Mouse (Mus musculus) hindbrain, embryonic 16.5 days (tissue): Measurements from ENCODE around the gene Gpr25. TPM values are rescaled to one million over a fixed set of nuclear protein-coding genes. Genes with fewer than 3 reads are reported as not detected.
A peak's percentile ranks its signal among the peaks of the same experiment; 100 is the strongest.

ENCODE experiments used
- ATAC-seq: fragments of 200-750 bp; cut with Nextera tagmentation; 2 replicates; pipeline ENCODE4 v1.8.0; 2017; ENCODE audit warnings: moderate TSS enrichment, moderate library complexity
- H3K27ac ChIP-seq: fragments of 300-500 bp; sonication (generic); 2 replicates; pipeline ENCODE4 v1.5.1; 2014; ENCODE audit warnings: low read depth, mild to moderate bottlenecking, control low read depth, low read length, moderate library complexity
- H3K27me3 ChIP-seq: fragments of 300-500 bp; sonication (generic); replicated peaks from 2 replicates; pipeline ENCODE4 v1.6.1; 2014; ENCODE audit warnings: low read length; ENCODE audit not compliant: control insufficient read depth, insufficient read depth
- H3K36me3 ChIP-seq: fragments of 300-500 bp; sonication (generic); 2 replicates; pipeline ENCODE4 v1.6.1; 2014; ENCODE audit warnings: mild to moderate bottlenecking, low read length, moderate library complexity, mixed read lengths; ENCODE audit not compliant: control insufficient read depth, insufficient read depth
- H3K4me1 ChIP-seq: fragments of 300-500 bp; sonication (generic); 2 replicates; pipeline ENCODE4 v1.6.1; 2014; ENCODE audit warnings: low read depth, low read length; ENCODE audit not compliant: control insufficient read depth, insufficient read depth
- H3K4me2 ChIP-seq: fragments of 300-500 bp; sonication (generic); 2 replicates; pipeline ENCODE4 v1.6.1; 2014; ENCODE audit warnings: mild to moderate bottlenecking, low read length, control low read depth, moderate library complexity
- H3K4me3 ChIP-seq: fragments of 300-500 bp; sonication (generic); 2 replicates; pipeline ENCODE4 v1.5.1; 2014; ENCODE audit warnings: mild to moderate bottlenecking, low read length, control low read depth, moderate library complexity
- H3K9ac ChIP-seq: fragments of 300-500 bp; sonication (generic); 2 replicates; pipeline ENCODE4 v1.6.1; 2014; ENCODE audit warnings: low read depth, mild to moderate bottlenecking, control low read depth, low read length, moderate library complexity
- H3K9me3 ChIP-seq: fragments of 300-500 bp; sonication (generic); 2 replicates; pipeline ENCODE4 v1.6.1; 2014; ENCODE audit warnings: mild to moderate bottlenecking, low read length, moderate library complexity; ENCODE audit not compliant: control insufficient read depth
- WGBS: fragments of 180-500 bp; shearing (Covaris S2); extraction: QIAGEN DNeasy Blood & Tissue Kit; methylation state at CpG from one replicate; pipeline ENCODE4 v1.1.7; 2014; 5-methylcytosine and 5-hydroxymethylcytosine counted together
- polyA plus RNA-seq: library from polyadenylated mRNA; unstranded; fragments of >200 nt; fragmentation: Nextera tagmentation; extraction: Ambion mirVana; gene quantifications from 2 replicates; pipeline ENCODE4 v1.2.1, GENCODE M21; 2015

The Gpr25 gene
- polyA plus RNA-seq, result 1.4 TPM in 2 replicates

DNA sequence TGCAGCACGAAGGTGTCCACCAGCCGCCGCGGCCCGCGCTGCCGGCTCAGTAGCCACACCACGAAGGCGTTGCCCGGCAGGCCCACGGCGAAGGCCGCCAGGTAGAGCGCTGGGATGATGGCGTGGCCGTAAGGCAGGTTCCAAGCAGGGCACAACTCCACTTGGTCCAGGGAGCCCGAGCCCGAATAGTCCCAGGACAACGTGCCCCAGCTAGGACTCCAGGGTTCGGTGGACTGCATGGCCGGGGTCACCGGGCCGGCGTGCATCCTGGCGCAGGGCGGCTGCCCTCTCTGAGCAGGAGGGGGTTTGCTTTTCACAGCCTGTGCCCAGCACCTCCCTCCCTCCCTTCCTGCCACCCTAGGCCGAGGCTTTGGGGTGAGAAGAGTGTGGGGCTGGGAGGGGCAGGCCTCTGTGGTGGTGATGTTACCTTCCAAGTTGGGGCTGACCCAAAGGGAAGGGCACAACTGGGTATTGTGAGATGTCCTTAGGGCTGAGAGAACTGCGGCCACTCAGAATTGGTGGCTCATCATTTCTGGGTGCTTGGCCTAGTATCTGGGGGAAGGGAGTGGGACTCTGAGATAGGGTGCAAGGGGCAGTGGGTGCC lies at the start of gene Gpr25:
Gene Gpr25 (minus strand): TSS at position 239 of the 604 bp plus-strand sequence.
- peak; percentile 65 for ATAC-seq
- H3K27ac ChIP-seq, result peak within 1 kb of the TSS; percentile 68
- H3K9ac ChIP-seq, result peak within 1 kb of the TSS; percentile 83
- H3K4me3 ChIP-seq, result peak within 1 kb of the TSS; percentile 61
- H3K36me3 ChIP-seq, result no peaks in the 10 kb centered on the region
- H3K4me1 ChIP-seq, result peaks cover 12% of the 10 kb centered on the region
- H3K9me3 ChIP-seq, result no peaks in the 10 kb centered on the region
- 7% methylated on average over 28 of the region's 28 CpGs for WGBS
- peaks cover 16% of the 10 kb centered on the region for H3K27me3 ChIP-seq
- peak within 1 kb of the TSS; percentile 95 for H3K4me2 ChIP-seq

DNA sequence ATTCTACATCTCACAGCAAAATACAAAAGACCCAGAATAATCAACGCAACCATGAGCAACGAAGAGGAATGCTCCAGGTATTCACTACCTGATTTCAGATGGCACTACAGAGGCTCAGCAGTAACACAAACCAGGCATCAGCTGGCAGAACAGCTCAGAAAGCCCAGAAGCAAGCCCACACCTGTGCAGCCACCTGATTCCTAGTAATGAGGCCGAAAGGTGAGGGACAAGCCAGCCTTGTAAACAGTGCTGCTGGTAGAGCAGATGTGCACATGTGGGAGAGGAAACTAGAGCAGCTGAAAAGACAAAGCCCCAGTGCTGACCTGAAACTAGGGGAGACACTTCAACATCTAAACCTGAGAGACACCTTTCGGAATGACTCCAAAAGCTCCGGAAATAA lies 48.5 kb upstream of the Gpr25 start:
- Histone ChIP-seq H3K27ac (no peak overlapping the region), H3K4me3 (no peak overlapping the region), H3K27me3 (no peaks in the 10 kb centered on the region), H3K36me3 (no peaks in the 10 kb centered on the region), H3K9me3 (no peaks in the 10 kb centered on the region), H3K4me1 (no peaks in the 10 kb centered on the region; the same call in 1 of the 2 replicates), H3K4me2 (no peak overlapping the region), H3K9ac (no peak overlapping the region)
- WGBS, result 84% methylated on average over 5 of the region's 5 CpGs
- peak; percentile 37; the same call in 1 of the 2 replicates for ATAC-seq

DNA sequence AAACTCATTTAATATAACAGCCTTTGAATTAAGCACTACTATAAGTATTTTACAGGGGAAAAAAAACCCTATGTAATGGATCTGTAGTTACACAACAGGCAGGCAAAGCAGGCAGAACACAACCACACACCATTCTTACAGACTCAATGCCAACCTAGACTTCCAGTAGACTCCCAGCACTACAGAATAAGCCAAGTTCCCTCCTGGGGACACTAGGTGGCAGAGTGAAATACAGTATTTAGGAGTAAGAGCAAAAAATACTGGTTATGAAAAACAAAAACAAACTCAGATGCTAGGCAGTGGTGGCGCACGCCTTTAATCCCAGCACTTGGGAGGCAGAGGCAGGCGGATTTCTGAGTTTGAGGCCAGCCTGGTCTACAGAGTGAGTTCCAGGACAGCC lies 45.8 kb upstream of the Gpr25 start:
- WGBS, result 94% methylated on average over 3 of the region's 3 CpGs
- ATAC-seq, result no peak
- H3K27ac ChIP-seq, result no peak overlapping the region

DNA sequence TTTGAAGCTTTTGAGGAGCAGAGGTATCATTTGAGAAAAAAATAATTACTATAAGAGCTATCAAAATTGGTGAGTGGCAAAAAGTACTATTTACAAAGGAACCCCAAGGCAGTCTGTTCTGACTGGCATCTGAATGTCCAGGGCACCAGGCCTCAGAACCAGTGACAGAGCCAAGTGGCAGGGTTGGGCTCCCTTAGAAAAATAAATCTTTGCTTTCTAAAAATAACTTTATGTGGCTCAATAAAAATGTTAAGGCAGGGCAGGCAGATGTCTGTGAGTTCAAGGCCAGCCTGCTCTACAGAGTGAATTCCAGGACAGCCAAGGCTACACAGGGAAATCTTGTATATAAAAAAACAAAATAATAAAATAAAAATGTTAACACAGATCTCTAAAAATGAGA lies 33.3 kb upstream of the Gpr25 start:
- no peaks in the 10 kb centered on the region for H3K4me1 ChIP-seq
- ATAC-seq, result no peak
- no peaks in the 10 kb centered on the region for H3K9me3 ChIP-seq
- H3K4me2 ChIP-seq, result no peak overlapping the region
- H3K9ac ChIP-seq, result no peak overlapping the region
- H3K36me3 ChIP-seq, result peaks cover 5% of the 10 kb centered on the region; the same call in 1 of the 2 replicates
- no peak overlapping the region for H3K27ac ChIP-seq
- H3K4me3 ChIP-seq, result no peak overlapping the region
- no peaks in the 10 kb centered on the region for H3K27me3 ChIP-seq

More for the DNA sequence above, 45.8 kb upstream of the Gpr25 start:
- Histone ChIP-seq H3K36me3 (no peaks in the 10 kb centered on the region), H3K4me1 (no peaks in the 10 kb centered on the region; the same call in 1 of the 2 replicates), H3K4me2 (no peak overlapping the region), H3K9me3 (no peaks in the 10 kb centered on the region), H3K4me3 (no peak overlapping the region), H3K9ac (no peak overlapping the region), H3K27me3 (no peaks in the 10 kb centered on the region)

DNA sequence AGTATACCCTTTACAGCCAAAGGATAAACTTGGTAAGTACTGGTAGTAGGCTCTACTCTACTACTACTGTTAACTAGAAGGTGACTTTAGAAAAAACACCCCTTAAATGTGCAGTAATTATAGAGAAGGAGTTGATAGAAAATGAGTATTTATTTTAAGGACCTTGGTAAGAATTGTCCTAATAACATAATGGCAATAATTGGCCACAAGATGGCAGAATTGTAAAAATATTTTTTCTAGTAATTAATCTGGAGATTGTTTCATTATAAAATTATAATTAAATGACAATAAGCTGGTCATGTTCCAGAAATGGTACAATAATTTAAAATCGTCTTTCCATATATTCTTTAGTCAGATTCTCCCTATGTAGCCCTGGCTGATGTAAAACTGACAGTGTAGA lies 29.1 kb upstream of the Gpr25 start:
- Histone ChIP-seq H3K9ac (no peak overlapping the region), H3K4me3 (no peak overlapping the region), H3K27ac (no peak overlapping the region), H3K9me3 (no peaks in the 10 kb centered on the region), H3K4me1 (no peaks in the 10 kb centered on the region), H3K27me3 (no peaks in the 10 kb centered on the region), H3K36me3 (peaks cover 5% of the 10 kb centered on the region; the same call in 1 of the 2 replicates), H3K4me2 (no peak overlapping the region)
- WGBS, result 49% methylated on average over 1 of the region's 1 CpGs
- ATAC-seq, result no peak

DNA sequence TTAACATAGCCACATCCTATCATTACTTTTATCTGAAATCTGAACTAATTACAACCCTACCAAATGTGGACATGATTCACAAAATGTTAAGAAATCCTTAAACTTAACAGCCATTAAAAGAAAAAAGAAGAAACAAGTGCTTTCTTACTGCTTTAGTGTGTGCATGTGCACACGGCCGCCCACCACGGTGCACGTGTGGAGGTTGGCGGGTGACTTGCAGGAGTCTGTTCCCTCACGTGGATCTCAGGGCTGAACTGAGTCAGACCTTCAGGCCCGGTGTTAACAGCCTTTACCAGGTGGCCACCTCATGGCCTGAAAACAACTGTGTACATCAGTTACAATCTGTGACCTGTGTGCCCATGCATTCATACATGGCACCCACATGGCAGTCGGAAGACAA lies 16.7 kb upstream of the Gpr25 start:
- Histone ChIP-seq H3K9ac (no peak overlapping the region), H3K4me1 (no peaks in the 10 kb centered on the region), H3K9me3 (no peaks in the 10 kb centered on the region), H3K27ac (no peak overlapping the region), H3K4me3 (no peak overlapping the region), H3K27me3 (no peaks in the 10 kb centered on the region), H3K4me2 (no peak overlapping the region), H3K36me3 (peaks cover 63% of the 10 kb centered on the region)
- ATAC-seq, result no peak
- WGBS, result 91% methylated on average over 8 of the region's 8 CpGs

DNA sequence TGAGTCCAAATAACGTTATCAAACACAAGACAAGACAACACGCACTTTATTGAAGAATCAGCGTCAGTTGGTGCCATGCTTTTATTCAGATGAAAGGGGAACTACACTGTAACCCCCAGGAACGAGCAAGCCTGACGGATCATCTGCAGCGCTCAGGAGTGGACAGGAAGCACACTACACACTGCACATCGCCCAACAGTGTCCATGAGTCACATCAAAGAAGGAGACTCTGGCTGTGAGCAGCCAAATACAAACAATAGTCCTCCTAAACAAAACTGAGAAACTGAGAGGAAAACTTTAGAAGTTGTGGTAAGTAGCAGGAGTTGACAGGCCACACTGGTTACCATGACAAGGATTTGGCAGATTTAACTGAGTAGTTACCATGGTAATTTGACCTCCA lies 7.6 kb upstream of the Gpr25 start:
- Histone ChIP-seq H3K36me3 (peaks cover 26% of the 10 kb centered on the region), H3K4me2 (no peak overlapping the region), H3K27me3 (no peaks in the 10 kb centered on the region), H3K9ac (no peak overlapping the region), H3K4me3 (no peak overlapping the region), H3K27ac (no peak overlapping the region), H3K4me1 (no peaks in the 10 kb centered on the region), H3K9me3 (no peaks in the 10 kb centered on the region)
- 66% methylated on average over 7 of the region's 7 CpGs for WGBS
- ATAC-seq, result peak; percentile 60; the same call in 1 of the 2 replicates

DNA sequence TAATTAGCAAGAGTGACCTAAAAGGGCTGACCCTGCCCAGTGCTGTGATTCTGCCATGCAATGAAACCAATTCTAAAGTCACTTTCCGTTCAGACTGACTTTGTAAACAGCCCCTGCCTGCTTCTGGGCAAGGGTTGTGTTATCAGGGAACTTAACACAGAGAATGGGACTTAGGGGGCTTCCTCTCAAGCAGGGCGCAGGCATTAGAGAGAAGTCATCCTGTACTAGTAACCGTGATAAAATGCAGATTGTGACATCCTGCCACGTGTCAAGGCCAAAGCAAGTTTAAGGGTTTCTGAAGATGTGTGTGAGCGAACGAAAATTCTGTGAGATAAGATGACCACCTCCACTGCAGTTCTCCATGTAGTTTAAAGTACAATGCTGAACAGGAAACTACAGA lies 5.5 kb upstream of the Gpr25 start:
- no peaks in the 10 kb centered on the region for H3K4me1 ChIP-seq
- WGBS, result 74% methylated on average over 6 of the region's 6 CpGs
- peaks cover 5% of the 10 kb centered on the region for H3K36me3 ChIP-seq
- ATAC-seq, result no peak
- H3K9ac ChIP-seq, result no peak overlapping the region
- H3K27ac ChIP-seq, result no peak overlapping the region
- H3K4me3 ChIP-seq, result no peak overlapping the region
- no peaks in the 10 kb centered on the region for H3K9me3 ChIP-seq
- H3K4me2 ChIP-seq, result no peak overlapping the region
- peaks cover 8% of the 10 kb centered on the region; the same call in 1 of the 2 replicates for H3K27me3 ChIP-seq

DNA sequence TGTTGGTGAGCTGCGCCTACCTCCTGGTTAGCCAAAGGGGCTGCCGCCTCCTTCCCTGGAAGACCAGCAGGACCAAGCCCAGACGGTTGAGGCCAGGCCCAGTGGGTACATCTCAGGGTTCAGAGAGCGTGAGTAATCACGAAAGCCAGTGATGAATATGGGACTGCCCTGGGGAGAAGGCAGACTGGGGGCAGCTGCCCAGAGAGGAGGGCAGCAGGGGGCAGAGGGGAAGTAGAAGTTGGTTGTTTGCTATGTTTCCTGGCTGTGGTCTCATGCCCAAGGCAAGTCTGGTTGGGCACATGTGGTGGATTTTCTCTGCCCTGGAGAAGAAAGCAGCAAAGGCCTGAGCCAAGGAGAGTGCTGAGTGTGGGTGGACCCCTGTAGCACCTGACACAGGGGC lies 2.7 kb upstream of the Gpr25 start:
- Histone ChIP-seq H3K4me2 (no peak overlapping the region), H3K27me3 (peaks cover 11% of the 10 kb centered on the region), H3K36me3 (no peaks in the 10 kb centered on the region), H3K4me3 (no peak overlapping the region), H3K9ac (no peak overlapping the region), H3K4me1 (peaks cover 12% of the 10 kb centered on the region), H3K9me3 (no peaks in the 10 kb centered on the region), H3K27ac (no peak overlapping the region)
- WGBS, result 78% methylated on average over 5 of the region's 5 CpGs
- no peak for ATAC-seq
